Mouse (Mus musculus) T-helper 17 cell (primary cell): Measurements from ENCODE around the gene B230219D22Rik.
"Not testable (repeated sequence)": the region's sequence is repeated elsewhere in the genome, so short reads cannot be mapped to it uniquely, and the experiment has no call there.

Source experiments
- in situ Hi-C, 2 experiments: fragments of 300-600 bp; cut with MboI, MseI; formaldehyde crosslinking; loops; 1 replicate in 1 of 2; 2 replicates in 1 of 2; pipeline ENCODE4 v1.15.1; 2025; ENCODE audit warnings: high pct_unique_total_duplicates in 2 of 2

Gene B230219D22Rik

GRCm38 (mm10) chr13:55692535-55693242 is at the start of gene B230219D22Rik:
TSS of gene B230219D22Rik (plus strand) at chr13:55693124.
- in situ Hi-C loops, result no loop called here

DNA sequence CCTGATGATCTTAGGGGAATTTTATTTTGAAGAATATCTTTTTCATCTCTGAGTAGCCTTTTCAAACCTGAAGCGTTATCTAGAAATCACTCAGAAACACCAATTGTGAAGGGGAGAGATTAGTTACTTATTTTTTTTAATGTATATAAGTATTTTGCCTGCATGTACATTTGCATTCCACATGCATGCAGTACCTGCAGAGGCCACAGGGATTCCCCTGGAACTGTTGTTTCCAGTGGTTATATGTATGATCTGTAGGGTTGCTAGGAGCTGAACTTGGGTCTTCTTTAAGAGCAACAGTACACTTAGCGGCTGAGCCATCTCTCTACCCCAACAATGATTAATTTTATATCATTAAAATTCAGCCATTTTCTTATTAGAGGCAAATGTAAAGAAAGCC is 48.4 kb upstream of the B230219D22Rik start:
- in situ Hi-C loops, result no loop called here

GRCm38 (mm10) chr13:55650098-55650497 is 42.8 kb upstream of the B230219D22Rik start:
- in situ Hi-C loops, result no loop called here

- in situ Hi-C loops, result no loop called here
These were observed 41.9 kb upstream of the B230219D22Rik start for GRCm38 (mm10) chr13:55650980-55651379.

DNA sequence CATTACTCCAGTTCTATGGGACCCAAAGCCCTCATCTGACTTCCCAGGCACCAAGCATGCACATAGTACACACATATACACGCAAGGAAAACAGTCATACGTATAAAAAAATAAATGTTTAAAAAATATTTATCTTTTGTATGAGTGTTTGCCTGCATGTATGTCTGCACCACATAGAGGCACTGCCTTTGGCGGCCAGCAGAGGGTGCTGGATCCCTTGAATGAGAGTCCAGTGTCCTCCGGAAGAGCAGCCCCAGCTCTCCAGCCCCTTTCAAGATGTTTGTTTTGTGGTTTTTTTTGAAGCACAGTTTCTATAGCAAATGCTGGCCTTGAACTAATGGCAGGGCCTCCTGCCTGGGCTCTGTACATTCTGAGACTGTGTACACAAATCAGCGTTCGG is 24.4 kb upstream of the B230219D22Rik start:
- in situ Hi-C loops, result no loop called here

DNA sequence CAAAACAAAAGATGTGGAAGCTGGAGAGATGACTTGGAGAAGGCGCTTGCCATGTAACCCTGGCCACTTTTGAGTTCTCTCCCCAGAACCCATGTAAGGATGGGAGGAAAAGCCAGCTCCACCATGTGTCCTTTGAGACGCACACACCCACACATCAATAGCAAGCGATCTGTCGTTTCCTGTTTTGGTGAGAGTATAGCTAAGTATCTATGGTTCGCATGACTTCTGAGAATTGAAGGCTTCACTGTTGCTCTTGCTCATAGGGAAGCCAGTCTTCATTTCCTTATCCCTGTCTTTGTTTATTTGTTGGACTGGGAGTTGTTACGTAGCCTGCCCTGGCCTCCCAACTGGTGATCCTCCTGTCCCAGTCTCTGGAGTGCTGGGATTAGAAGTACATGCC is 20.2 kb upstream of the B230219D22Rik start:
- in situ Hi-C loops, result no loop called here

DNA sequence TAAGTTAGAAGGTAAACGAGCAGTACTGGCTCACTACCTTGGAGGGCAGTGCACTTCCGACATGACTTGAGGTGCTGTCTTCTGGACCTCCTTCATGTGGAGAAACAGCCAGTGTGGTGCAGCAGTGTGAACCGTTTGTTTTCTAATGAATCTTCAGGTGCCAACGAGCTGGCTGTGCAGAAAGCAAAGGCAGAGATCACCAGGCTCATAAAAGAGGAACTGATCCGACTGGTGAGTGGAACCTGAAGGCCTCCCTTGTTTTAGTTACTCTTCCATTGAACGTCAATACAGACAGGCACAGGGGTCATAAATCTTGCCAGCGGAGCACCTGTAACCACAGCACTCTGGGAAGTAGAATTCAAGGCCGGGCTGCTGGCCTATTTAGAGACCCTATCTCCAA is 15.6 kb upstream of the B230219D22Rik start:
- in situ Hi-C loops, result no loop called here

- in situ Hi-C loops, result no loop called here
These were observed 10.7 kb upstream of the B230219D22Rik start for GRCm38 (mm10) chr13:55682201-55682600.

DNA sequence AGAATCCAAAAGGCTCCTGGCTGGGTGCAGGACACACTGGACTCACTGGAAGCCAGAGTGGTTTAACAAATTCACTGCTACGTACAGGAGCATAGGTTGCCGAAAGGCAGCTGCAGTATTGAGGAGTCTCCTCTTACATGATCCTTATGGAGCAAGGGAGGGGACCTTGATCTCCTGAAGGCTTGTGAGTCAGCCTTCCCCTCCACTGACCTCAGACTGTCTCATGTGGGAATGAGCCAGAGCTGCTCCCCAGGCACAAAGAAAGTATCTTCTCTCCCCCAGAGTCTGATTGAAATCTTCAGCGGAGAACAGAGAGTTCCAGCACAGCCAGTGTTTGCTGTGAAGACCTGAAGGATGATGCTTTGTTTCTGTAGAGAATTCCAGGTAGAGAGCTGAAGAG is 9.3 kb upstream of the B230219D22Rik start:
- in situ Hi-C loops, result no loop called here

DNA sequence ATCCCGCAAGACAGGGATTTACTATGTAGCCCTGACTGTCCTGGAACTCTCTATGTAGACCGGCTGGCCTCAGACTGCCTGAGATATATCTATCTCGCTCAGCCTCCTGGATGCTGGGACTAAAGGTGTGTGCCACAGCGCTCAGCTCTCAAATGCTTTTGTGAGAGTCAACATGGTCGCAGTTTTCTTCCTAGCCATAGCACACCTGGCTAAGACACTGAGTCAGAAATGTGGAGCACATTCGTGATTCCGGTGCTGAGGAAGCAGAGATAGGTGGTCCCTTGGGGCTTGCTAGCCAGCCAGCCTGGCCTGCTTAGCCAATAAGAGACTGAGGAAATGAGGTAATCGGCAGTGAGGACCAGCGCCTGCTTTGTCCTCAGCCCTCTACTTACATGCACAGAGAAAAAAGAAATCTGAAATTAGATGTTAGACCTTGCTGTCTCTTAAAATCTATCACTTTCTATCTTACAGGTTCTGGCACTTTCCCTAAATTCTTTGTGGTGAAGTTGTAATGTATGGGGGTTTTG is 6.8 kb upstream of the B230219D22Rik start:
- in situ Hi-C loops, result no loop called here

DNA sequence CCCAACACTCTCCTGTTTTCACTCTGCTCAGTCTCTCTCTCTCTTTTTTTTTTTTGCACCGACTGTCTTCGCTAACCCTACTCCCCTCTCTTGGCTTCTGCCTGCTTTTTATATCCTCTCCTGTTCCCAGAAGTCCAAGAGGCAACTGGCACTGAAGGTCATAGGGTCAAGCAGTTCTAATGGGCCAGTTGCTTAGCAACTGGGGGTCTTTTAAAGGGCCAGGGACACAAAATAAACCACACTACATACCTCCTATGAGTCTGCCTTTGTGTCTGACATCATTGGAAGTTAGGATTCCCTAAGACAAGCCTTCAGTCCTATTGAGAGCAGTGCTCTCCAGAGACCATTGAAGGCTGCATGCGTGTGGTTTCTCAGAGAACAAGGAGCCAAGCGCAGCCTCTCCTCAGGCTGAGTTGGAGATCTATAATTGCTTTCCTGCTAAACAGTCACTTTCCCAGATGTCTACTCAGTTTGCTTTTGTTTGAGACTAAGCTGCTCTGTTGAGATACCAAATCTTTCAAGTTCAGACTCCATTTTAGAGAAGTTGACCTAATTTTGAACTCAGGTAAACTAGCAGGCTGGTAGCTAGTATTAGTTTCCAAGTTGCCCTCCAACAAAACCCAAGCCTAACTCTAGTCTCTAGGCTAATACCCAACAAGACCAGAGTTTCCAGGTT is 4.9 kb upstream of the B230219D22Rik start:
- in situ Hi-C loops, result no loop called here

DNA sequence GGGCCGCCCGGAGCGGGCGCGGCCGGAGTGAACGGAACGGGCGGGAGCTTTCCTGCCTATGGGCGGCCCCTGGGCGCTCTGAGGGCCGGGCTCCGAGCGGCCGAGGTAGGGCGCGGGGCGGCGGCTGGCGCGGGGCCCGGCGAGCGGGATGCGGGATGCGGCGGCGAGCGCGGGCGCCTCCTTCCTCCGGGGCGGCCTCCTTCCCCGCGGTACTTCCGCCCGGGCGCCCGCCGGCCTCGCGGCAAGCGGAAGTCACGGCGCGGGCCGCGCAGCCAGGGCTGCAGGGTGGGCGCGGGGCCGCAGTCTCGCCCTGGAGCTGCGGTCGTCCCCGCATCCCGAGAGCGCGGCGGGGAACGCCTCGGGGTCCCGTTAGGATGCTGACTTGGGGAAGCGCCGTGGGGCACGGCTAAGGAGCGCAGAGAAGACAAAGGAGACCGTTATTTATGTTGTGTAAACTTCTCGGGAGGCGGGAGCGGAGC is 358 bp downstream of the B230219D22Rik start:
- in situ Hi-C loops, result no loop called here

DNA sequence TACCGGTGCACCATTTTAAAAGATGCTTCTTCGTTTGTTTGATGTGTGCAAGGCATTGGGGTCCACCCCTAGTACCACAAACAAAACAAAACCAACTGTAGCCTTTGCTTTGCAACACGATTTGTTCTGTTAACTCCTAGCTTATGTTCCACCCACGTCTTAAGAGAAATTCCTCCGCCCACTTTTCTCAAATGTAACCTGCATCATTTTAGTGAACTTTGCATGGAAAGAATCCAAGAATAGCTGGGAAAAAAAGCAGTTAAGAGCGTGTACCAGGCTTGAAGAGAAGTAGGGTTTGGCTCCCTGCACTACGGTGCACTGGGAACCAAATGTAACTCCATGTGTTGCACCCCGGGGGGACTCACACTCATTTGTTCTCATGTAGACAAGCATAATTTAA is 1.2 kb downstream of the B230219D22Rik start:
- in situ Hi-C loops, result no loop called here

- in situ Hi-C loops, result not testable (repeated sequence)
These were observed 3.1 kb downstream of the B230219D22Rik start for GRCm38 (mm10) chr13:55695989-55696388.

DNA sequence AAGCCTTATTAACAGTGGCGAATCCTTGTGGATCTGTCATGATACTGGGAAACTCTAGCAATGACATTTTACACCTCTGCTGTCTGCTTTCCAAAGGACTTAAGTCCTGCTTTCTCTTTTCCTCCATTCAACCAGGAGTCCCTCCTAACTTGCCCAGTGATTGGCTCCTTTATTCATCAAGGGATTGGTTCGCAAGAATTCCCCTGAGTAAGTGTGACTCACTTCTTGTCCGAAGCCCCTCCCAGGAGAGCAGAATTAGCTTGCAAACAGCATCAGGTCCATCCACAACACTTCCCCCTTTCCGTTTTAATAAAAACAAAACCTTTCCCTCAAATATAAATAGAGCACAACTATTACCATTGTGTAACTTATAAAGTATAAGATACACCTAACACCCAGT is 11.4 kb downstream of the B230219D22Rik start:
- in situ Hi-C loops, result no loop called here

DNA sequence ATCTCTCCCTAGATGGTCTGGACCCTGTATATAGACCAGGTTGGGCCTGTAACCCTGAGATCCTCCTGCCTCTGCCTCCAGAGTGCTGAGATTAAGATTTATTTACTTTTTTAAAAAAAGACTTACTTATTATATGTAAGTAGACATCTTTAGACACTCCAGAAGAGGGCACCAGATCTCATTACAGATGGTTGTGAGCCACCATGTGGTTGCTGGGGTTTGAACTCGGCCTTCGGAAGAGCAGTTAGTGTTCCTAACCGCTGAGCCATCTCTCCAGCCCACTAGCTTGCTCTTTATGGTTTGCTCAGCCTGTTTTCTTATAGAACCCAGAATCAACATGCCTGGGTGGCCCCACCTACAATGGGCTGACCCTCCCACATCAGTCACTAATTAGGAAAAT is 19.9 kb downstream of the B230219D22Rik start:
- in situ Hi-C loops, result no loop called here

GRCm38 (mm10) chr13:55714501-55715166 is 21.7 kb downstream of the B230219D22Rik start, which contains the start of gene Txndc15:
TSS of gene Txndc15 (plus strand) at chr13:55714650.
- in situ Hi-C loops, result no loop called here

GRCm38 (mm10) chr13:55715167-55715512 is 22.2 kb downstream of the B230219D22Rik start:
- in situ Hi-C loops, result no loop called here

GRCm38 (mm10) chr13:55715908-55716510 is 23.1 kb downstream of the B230219D22Rik start:
- in situ Hi-C loops, result no loop called here

- in situ Hi-C loops, result no loop called here
These were observed 28.6 kb downstream of the B230219D22Rik start for GRCm38 (mm10) chr13:55721516-55721915.

DNA sequence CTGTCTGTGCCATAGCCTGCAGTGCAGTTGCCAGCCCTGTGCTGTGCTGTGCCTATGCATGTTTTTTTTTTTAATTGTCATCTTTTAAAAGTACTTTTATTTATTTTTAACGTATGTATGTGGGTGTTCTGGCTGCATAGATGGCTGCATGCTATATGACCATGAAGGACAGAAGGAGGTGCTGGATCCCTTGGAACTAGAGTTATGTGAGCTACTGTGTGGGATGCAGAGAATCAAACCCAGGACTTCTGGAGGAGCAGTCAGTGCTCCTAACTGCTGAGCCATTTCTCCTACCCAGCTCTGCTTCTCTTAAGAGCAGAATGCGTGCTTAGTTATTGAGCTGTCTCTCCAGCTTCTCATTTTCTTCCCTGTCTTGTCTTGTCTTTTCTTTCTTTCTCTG is 29.1 kb downstream of the B230219D22Rik start:
- in situ Hi-C loops, result no loop called here

- in situ Hi-C loops, result no loop called here
These were observed 33.7 kb downstream of the B230219D22Rik start for GRCm38 (mm10) chr13:55726598-55727119.
